Mouse (Mus musculus): Measurements from ENCODE around the gene Ankfn1.

Ankfn1 gene

DNA sequence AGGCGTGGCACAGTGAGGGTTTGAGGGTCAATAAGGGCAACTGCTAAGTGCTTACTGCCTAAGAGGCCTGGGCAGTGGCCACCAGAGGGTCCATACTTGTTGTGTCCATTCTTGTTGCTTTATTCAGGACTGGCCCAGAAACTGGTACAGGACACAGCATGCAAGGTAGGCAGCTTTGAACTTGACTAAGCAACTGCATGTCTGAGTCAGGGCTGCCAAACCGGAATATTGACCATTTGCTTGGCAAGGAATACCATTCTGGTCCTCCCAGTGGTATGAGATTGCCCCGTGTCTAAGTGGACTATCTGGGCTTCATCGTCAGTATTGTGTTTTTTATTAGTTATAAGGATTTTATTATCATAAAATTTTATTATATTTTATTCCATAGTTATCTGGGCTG, 312.1 kb downstream of the Ankfn1 start:
- in situ Hi-C loops (cut with MboI, MseI), result no loop called here

DNA sequence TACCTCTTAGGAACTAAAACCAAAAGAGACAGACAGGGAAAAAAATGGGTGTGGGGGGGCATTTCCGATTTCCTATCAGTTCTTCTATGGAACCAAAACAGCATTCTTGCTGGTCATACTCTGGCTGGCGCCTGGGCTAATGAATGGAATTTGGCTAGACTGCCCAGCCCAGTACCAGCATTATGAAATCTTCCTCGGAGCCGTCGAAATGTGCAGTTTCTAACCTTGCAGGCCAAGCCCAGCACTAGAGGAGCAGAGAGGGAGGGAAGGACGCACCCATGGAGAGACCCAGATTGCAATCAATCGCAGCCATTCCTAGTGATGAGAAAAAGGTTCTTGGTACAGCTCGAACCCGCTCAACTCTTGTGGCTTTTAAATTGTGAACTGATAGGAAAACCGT, 315.2 kb downstream of the Ankfn1 start:
- in situ Hi-C loops (cut with MboI, MseI), result no loop called here

DNA sequence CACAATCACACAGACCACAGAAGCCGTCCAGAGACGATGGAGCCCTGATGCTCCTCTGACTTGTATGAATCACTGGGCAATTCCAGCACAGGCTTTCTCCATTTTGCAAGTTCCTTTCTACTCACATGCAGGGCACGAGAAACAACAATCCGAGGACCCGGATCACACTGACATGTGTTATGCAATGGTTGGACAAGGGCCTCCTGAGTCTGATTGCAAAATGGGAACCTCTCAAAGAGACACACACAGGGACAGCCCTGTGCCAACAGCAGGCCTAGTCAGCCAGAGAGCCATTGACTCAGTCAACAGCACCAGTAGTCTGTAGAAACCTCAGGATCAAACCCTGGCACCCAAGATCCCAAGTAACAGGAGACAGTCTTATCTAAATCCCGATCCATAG, 318.0 kb downstream of the Ankfn1 start:
- in situ Hi-C loops (cut with MboI, MseI), result no loop called here

DNA sequence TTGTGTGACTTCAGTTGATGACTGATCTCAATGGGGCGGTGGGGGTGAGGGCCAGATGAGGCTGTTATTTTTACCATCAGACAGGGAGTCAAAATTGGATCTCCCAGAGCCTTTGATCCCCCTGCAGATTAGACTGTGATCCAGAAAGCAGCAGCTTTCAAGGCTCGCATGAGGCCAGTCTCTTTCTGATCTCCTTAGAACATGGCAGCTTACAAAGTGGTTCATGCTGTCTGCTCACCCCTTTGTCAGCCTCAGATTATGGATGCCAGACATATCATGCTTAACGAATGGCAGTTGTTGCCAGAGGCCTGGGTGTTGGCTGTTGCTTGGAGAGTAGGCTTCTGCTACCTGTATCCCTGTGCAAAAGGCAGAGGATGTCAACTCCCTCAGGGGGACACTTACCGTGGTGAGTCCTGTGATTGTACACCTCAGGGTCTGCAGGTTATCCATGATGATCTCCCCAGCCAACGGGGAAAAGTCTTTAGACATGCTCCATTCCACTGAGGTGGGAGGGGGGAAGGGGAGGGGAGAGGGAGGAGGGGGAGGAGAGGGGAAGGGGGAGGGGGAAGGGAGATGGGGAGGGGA, 321.7 kb downstream of the Ankfn1 start:
- in situ Hi-C loops (cut with MboI, MseI), result no loop called here

DNA sequence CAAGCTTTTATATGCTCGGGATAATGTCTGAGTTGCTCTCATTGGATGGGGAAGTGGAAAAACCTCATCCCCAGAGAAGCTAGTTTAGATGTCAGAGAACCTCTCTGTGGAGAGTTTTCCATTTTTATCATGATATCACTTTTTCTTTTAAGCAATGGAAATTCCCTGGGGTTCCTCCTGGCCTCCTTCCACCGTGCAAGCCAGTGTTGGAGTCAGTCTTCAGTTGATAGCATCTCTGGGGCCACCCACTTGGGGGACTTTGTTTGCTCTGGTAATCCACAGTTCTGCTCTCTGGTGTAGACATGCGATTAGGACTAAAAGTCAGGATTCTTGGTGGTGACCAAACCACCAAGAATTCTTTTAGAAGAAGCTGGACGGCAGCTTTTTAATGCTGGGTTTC, 322.8 kb downstream of the Ankfn1 start:
- in situ Hi-C loops (cut with MboI, MseI), result no loop called here

DNA sequence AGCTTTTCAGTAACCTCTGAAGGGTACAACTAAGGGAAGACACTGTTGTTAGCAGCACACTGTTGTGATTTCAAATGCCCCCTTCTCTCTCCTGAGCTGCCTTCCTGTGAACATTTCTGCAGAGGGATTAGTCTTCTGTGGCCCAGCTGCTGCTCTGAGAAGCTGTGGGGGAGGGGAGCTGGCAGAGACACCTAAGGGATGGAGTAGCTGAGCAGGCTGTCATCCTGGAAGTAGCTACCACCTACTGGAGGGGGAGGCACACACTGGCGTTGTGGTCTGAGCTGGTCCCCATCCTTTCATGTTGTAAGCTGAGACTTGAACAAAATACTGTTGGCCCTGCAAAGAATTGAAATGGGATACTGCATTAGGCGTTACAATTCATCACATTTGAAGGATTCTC, 324.6 kb downstream of the Ankfn1 start:
- in situ Hi-C loops (cut with MboI, MseI), result no loop called here

DNA sequence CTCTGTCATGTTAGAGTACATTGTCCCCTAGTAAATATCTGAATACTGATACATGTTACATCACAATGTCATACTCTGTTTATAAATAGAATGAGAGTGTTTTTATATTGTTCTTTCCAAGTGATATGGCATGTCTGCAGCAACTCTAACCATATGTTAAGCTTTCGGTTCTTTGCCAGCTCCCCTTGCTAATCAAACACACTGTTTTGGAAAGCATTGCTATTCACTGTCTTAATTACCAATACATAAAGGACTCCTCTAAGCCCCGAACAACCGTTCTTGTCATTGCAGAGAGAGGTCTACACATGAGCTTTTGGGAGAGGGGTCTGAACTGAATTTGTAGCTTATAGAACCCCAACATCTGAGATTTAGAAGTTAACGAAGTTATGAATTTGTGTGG, 327.0 kb downstream of the Ankfn1 start:
- in situ Hi-C loops (cut with MboI, MseI), result no loop called here

DNA sequence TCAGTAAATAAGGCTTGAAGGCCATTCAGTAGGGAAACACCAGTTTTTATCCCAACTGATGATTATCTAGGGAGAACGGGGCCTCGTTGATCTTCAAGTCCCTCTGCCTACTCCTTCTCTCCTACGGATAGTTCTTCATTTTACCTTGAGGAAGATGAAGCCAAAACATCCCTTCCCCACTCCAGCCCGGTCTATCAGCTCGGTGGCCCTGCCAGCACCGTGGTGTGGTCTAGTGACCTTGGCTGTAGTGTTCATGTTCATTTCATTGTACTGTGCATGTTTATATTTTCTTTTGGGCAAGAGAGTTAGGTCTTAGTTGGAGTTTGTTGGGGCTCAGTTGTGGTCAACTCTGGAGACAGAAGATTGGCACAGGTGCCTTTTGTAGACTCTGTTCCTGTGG, 328.5 kb downstream of the Ankfn1 start:
- in situ Hi-C loops (cut with MboI, MseI), result no loop called here

DNA sequence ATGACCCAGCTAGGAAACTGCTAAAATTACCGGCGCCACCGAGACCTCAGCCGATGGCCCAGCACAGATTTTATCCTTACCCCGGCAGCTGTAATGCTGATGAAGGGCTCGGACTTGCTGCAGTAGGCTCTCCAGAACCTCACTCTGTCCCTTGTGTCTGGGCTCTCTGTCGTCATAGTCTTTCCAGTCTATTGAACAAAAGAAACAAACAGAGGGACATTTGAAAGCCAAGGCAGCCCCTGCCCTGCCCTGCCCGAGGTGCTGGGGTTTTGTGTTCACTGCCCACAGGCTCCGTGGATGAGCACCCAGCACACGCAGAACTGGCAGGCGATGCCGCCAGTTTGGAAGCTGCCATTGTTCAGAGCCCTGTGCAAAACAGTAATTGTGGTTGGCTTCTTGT, 330.0 kb downstream of the Ankfn1 start:
- in situ Hi-C loops (cut with MboI, MseI), result no loop called here

DNA sequence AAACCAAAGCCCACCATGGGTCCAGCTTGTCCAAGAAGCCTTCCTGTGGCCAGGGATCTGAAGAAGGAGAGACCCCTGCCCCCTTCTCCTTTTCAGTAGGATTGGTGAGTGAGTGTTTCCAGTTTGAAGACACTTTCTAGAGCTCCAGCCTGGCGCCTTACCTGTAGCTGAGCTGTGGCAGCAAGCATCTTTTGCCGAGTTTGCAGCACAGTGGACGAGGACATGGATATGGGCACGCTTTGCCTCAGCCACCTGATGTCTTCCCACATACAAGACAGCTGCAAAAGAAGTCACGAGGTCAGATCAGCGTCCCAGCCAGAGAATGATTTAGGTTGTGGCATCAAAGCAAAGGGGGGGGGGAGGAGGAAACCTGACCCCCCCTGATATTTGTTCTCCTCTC, 336.9 kb downstream of the Ankfn1 start:
- in situ Hi-C loops (cut with MboI, MseI), result no loop called here

DNA sequence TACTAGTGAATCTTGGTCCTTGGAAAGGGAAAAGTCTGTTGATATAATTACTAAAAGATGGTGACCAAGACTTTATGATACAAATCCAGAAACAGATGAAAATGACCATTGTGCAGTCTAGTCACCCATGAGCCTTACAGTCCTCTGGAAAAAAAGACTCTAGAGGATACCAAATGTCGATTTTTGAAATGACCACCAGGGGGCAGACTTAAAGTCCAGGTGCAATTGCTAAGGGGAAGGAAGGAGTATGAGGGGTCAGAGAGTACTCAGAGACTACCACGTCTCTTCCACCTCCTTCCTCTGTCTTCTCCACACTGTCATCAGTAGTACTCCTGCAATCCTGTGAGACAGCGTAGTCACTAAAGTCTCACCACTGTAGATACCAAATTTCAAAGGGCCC, 353.1 kb downstream of the Ankfn1 start:
- in situ Hi-C loops (cut with MboI, MseI), result no loop called here

DNA sequence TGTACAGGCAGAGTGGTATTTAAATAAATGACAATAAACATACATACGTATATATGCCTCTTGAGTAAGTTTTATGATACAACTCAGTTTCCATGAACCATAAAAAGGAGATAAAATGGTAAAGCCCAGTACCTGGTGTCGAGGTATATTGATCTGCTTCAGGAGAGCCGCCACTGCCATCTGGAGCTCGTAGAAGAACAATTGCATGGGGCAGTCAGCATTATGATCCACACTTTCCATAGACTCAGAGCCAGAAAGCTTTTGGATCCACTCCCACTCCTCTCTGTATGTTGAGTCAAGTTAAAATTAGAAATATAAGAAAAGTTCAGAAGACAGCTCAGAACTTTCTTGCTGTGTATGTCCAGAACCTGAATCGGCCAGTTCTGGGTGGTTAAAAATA, 354.8 kb downstream of the Ankfn1 start:
- in situ Hi-C loops (cut with MboI, MseI), result no loop called here

DNA sequence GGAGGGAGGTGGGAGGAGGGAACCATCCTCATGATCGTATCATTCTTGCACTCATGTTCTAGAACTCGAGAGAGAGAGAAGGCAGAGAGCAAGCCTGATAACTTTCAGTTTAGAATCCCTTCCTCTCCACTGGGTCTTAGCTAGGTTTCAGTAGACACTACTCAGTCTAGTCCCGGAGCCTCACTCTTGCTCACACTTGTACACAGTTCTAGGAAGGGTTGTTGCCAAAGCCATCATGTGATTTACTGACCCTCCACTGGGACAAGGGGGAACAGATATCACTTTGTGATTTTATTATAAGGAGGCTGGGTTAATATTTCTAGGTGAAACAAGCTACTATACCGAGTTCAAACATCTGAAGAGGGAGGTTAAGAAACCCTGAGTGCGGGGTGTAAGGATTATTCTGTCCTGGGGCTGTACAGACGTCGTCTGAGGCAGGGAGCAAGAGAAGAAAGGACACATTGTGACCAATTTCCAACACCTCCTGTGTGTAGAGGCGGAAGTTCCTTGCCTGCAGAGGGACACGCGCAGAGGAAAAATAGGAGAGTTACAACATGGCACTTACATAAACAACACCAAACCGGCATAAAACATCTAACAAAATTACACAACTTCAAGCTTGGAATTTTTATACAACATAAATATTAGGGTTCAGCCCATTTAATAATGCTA, 356.6 kb downstream of the Ankfn1 start:
- in situ Hi-C loops (cut with MboI, MseI), result no loop called here

DNA sequence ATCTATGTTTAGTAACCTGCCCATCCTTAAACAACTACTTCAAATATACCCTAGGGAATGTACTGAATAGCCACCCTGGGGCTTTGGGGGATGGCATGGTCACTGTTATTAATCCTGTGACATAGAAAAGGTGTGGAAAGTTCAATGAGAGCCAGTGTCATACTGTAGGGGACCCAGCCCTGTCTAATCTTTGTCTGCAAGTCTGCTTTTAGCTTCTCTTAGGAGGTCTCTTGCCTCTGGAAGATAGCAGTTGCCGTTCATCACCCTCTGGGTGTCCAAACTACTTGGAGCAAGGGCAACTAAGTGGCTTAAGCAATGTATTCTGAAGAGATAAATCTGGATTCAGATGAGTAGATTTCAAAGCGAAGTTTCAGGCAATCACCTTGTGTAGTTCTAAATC, 357.6 kb downstream of the Ankfn1 start:
- in situ Hi-C loops (cut with MboI, MseI), result no loop called here

DNA sequence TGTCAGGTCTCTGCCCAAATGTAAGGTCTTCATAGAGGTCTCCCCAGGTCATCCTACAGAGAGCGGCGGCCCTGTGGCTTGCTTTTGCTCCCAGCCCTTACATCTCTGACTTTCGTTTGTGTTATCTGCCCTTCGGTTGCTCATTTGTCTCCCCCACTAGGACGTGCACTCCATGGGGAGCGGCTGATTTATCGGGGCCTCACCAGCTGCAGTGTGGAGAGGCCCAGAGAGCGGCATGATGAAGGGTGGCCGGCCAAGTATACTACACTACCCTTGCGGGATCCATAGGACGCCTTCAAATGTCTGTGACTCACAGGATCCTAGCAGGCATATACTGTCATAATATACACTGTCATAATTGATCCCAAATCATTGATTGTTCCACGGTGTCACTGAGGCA, 358.8 kb downstream of the Ankfn1 start:
- in situ Hi-C loops (cut with MboI, MseI), result no loop called here

DNA sequence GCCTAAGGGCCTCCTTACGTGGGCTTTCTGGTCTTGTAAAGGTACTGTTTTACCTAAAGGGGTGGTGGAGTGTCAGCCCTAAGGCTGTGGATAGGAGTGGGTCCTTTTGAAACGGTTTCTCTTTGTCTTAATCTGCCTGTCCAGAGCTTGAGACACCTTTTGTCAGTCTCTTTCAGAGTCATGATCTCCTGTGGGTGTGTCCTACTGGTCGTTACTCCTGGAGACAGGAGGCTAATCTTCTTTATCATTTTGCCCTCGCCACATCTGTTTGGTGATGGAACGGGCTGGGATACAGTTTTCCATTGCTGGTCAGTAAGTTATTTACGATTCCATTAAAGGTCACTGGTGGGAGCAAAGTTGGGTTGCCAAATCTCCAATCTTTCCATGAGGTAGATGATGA, 360.7 kb downstream of the Ankfn1 start:
- in situ Hi-C loops (cut with MboI, MseI), result no loop called here

DNA sequence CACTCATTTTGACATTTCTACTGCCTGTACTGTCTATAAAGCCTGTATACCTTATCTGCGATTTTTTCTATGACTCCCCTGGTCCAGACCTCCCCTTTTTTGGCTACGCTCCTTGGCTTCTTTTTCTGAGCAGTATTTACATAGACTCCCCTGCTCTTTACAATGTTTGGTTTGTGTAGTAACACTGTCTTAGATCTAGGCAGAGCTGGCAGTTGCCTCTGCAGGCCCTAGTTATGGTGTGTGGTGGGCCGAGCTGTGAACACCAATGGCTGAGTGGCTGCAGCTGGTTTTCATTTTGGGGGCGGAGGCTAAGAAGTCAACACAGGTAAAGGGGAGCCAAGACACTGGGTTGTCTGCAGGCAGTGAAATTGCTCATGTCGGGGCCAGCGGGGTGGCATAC, 368.7 kb downstream of the Ankfn1 start:
- in situ Hi-C loops (cut with MboI, MseI), result no loop called here

DNA sequence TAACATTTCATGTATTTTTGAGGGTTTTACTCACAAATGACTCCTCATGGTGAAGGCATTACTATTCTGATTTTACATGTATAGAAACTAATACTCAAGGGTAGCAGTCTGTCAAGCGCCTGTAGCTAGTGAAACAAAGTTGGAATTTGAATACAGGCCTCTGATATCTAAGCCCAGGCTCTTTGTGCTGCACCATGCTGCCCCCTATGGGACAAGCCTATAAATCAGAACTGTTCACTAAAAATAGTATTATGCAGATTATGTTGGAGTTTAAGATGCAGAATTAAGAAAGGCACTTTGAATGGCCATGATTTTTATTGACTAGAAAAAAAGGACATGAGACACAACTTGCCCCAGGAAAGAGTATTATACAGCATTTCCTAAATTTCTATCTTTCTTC, 373.0 kb downstream of the Ankfn1 start:
- in situ Hi-C loops (cut with MboI, MseI), result no loop called here

DNA sequence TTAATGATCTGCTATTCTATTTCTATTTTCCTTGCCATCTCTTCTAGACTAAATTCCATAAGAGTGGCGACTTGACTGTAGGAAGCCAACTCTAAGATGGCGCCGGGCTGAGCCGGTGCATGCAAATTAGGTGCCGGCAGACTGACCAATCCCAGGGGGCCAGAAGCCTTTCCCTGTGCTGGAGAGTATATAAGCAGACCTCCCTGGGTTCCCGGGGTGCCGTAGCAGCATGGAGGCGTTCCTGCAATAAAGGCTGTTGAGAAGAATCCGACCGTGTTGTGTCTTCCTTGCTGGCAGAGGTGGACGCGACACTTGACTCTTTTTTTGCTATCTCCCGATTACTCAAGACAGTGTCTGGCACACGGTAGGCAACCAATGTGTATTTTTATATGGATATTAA, 374.0 kb downstream of the Ankfn1 start:
- in situ Hi-C loops (cut with MboI, MseI), result no loop called here

DNA sequence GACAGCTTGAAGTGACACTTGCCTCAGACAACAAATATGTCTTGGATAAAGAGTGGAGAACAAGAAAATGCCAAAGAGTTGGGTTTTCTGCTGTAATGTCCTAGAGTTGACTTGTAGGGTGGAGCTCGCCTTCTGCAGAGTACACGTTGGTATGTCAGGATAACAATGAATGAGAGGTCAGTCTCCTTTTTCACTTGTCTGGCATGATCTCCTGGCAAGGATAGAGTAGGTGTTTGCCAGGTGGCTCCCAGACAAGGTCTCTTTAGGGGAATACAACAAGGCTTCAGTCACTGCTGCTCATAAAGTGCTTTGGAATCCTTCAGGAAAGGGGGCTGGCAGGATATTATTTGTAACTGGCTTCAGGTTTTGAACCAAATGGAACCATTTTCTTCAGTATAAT, 388.6 kb downstream of the Ankfn1 start:
- in situ Hi-C loops (cut with MboI, MseI), result no loop called here

DNA sequence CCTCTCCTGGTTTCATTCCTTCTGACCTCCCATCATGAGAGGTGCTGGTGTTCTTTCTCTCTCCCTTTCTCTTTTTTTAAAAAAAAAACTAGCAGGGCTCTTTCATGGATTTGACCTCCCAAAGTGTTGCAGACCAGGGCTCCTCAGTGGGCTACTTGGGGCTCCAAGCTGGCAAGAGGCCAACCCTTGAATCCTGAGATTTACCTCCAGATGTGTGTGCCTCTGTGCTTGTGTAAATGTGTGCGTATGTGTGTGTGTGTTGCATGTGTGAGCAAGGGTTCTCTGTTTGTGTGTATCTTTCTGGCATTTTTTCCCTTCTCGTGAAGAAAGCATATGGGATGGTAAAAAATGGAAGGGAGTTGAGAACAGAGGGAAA, 394.8 kb downstream of the Ankfn1 start:
- in situ Hi-C loops (cut with MboI, MseI), result no loop called here

DNA sequence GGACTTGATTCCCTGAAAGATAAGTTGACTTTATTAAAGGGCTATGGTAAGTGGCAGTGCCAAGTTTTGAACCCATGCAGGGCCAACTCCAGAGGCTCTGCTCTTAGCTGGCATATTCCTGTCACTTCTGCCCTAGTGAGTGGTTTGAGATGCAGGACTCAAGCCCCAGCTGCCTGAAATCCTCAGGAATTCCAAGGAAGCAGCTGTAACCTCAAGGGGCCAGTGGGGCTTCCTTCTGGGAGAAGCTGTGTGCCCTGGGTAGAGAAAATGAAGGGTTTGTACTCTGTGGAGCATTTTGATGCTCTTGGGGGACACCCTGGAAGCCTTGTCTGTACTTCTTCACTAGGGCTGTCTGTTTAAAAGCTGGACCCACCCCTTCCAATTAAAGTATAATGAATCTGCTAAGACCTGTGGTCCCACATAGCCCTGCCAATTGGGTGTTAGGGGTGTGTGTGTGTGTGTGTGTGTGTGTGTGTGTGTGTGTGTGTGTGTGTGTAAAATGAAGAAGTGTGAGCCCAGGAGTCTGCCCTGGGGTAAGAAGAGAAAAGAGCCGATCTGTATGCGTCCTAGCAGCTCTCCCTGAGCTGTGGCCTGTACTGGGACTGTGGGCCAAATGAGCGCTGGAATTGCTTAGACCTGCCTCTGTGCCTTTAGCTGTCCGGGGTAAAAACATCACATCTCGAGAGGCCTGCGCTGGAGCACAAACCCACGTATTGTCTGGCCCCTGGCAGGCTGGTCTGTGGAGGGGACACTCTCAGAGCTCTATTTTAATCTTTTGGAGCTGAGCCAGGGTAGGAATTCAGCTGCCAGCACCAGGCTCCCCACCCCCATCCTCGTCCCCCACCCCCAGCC, 395.4 kb downstream of the Ankfn1 start:
- in situ Hi-C loops (cut with MboI, MseI), result no loop called here

DNA sequence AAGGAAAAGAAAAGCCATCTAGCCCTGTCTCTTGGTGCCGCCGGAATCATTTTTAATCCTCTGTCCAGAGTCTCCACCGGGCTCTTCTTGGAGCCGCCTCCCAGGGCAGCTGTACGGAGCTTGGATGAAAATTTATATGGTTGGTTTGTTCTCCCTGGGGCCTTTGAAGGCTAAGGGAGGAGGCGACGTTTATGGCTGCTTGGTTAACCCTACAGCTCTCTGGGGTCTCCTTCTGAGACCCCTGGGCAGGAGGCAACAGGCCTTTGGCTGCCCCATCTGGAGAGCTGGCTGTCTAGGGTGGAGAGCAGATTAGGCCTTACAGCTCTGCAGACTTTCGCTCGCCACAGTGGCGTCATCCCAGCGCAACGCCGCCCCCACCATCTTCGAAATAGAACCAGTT, 406.5 kb downstream of the Ankfn1 start:
- in situ Hi-C loops (cut with MboI, MseI), result no loop called here
